Mouse (Mus musculus) cerebellum, adult 2 months (tissue): Measurements from ENCODE around the gene Acap3.

Experiments used
- CTCF ChIP-seq: fragments of 200-500 bp; IDR thresholded peaks from 2 replicates; pipeline ENCODE4 v1.5.1; 2011; ENCODE audit warnings: low read depth, mild to moderate bottlenecking, control low read depth, low read length, moderate library complexity, borderline replicate concordance; ENCODE audit not compliant: insufficient read depth
- POLR2A ChIP-seq: fragments of 200-500 bp; IDR thresholded peaks from 2 replicates; pipeline ENCODE4 v1.6.1; 2011; ENCODE audit warnings: low read length, control low read depth, borderline replicate concordance; ENCODE audit not compliant: insufficient read depth

DNA sequence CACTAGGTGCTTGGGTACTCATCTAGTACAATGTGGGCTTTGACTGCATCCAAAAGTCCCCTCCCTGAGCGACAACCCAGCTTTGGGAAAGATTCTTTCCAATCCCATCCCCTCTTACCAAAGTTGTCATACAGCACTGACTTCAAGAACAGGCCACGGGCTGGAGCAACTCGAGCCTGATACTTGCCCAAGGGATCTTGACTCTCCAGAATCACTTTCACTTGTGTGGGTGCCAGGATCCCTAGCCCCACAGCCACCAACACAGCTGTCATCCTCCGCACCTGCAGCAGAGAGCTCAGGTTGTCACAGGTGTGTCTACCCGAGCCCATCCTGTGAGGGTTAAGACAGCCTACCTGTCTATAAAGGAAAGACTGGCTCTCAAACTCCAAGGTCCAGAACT is 2.3 kb upstream of the Acap3 start:
- TF ChIP-seq POLR2A: no peak
- no peak for TF ChIP-seq CTCF
